Mouse (Mus musculus) gonadal fat pad, adult 2 months (tissue): ENCODE measurements around the gene Tars. TPM values are rescaled to one million over a fixed set of nuclear protein-coding genes. Genes with fewer than 3 reads are reported as not detected.

Experiments used
- DNase-seq: peaks from one replicate; pipeline ENCODE4 v3.0.0-alpha.2; 2012; ENCODE audit warnings: low read depth
- polyA plus RNA-seq: library from polyadenylated mRNA; depleted of rRNA; stranded (reverse); fragments of >200 nt; gene quantifications from 2 replicates; pipeline ENCODE4 v1.2.3, GENCODE M21; 2012; rRNA removed

Tars gene
- 15.6 and 17.2 TPM in 2 replicates for polyA plus RNA-seq

DNA sequence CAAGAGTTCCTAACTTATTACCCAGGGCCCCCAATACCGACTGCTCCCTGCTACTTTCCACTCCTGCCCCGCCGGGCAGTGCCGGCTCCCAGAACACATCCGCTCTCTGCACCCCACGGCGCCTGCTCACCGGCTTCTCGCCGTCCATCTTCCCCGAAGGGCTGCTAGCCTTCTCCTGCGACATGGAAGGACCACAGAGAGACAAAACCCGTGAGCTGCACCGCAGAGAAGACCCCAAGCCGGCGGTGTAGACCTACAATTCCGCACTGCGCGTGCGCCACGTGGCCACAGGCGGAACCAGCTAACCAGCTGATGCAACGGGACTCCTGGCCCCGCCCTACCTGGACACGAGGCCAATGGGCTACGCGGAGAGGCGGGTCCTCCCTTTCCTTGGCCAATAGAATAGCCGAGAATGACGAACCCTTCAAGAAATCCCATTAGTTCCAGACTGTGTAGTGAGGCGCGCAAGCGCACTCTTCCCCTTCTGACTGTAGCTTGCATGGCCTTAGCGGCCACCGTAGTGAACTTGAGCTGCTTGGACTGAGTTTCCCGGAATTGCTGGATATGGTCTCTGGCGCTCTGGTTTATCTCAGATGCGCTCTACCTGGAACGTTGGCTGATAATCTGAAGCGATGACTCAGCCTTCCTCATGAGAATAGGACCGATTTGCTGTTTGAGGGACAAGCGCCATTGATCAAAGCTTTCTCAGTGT lies at the start of gene Tars:
Gene Tars (minus strand): TSS at position 310 of the 712 bp plus-strand sequence.
- DNase-seq: peak; percentile 96

DNA sequence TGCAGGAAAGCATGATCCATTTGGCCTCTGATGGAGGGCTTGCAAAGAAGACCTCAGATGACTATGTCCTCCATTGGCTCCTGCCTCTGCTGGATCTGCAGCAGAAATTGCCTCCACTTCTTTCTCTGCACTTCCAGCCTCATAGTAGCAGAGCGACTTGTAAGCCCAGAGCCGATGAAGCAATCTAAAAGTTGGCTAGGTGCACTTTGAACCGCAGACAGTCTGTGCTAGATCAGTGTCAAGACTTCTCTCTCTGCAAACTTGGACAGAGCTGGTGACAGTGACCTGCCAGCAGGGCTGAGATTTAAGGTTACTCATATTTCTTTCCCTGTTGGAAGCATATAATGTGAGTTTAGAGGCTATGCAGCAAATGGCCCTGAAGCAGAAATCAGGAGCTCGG lies 37.9 kb upstream of the Tars start:
- DNase-seq: no peak

DNA sequence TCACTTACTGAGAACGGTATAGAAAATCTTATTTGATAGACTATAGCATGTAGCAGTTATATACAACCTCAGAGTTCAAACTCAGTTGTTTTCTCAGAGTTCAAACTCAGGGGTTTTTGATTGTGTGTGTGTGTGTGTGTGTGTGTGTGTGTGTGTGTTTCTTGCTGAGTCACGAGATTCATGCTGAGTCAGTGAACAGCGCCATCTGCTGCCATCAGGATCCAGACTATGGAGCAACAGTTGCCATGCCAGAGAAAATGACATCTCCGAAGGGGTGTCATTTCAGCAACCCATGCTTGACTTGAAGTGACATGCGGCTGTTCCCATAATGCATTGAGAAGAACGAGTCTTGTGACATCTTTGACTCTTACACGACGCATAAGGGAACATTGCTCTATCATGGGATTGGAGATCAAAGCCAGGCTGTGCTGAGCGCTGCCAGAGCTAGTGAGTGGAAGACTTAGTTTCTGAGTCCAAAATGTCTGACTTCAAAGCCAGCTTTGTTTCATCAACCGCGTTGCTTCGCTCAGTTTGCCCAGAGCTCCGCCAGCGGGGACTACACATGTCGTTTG lies 37.3 kb upstream of the Tars start:
- DNase-seq: no peak

DNA sequence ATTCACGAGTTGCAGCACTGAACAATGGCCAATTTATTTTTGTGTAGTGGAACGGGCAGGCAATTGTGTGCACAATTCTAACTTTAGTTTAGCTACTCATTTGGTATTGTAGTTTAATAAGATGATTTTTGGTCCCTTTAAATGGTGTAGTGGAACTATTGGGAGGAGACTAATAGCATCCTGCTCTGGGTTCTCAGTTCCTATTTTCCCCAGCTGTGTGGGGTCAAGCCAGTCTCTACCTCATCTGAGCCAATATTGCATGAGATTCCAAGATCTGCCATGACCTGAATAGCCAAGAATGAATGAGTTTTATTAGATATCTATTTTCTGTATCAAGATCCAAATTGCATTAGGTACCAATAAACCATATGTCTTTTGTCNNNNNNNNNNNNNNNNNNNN lies 27.4 kb upstream of the Tars start:
- DNase-seq: no peak

DNA sequence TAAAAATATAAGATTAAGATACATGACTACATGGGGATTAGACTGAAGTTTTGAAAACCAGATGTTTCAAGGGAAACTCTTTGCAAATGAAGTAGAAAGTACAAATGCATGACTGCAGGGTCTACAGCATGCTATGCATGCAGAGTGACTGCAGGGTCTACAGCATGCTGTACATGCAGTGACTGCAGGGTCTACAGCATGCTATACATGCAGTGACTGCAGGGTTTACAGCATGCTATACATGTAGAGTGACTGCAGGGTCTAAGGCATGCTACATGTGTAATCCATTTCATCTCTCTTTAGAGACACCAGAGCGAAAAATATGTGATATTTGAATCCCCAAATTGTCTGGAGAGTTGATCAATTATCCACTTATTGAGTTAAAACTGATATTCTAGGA lies 14.0 kb upstream of the Tars start:
- DNase-seq: no peak

DNA sequence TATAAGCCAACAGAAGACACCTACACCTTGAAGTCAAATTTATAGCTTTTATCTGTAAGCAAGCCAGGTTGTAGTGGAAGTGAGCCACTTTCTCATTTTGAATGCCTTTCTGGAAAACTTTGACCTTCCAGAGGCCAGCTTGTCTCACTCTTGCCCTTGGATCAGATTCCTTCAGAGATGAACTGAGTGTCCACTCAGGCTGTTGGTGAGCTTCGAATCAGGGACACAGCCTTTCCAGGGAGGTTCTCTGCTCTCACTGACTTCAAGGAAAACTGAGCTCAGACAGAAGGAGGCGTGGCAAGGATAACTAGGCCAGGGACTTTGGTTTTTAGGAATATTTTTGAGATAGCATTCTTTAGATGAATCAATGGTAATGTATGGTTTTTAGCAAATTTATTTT lies 13.1 kb upstream of the Tars start:
- DNase-seq: no peak

DNA sequence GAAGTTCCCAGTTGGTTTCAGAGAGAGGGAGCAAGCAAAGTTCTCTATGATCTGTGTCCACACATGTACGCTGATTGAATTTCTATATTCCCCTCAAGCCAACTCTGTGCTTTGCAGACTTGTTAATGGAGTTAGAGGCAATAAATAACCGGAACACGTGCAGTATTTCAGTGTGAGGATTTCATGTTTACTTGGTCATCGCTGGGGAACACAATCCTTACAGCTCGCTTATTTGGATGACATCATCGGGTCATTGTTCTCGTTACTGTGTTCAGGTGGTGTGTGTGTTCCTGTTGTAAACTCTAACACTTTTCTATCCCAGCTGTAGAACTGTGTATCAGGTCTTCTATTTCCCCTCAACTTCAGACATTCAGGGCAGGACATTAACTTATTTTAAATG lies 12.4 kb upstream of the Tars start:
- no peak for DNase-seq

DNA sequence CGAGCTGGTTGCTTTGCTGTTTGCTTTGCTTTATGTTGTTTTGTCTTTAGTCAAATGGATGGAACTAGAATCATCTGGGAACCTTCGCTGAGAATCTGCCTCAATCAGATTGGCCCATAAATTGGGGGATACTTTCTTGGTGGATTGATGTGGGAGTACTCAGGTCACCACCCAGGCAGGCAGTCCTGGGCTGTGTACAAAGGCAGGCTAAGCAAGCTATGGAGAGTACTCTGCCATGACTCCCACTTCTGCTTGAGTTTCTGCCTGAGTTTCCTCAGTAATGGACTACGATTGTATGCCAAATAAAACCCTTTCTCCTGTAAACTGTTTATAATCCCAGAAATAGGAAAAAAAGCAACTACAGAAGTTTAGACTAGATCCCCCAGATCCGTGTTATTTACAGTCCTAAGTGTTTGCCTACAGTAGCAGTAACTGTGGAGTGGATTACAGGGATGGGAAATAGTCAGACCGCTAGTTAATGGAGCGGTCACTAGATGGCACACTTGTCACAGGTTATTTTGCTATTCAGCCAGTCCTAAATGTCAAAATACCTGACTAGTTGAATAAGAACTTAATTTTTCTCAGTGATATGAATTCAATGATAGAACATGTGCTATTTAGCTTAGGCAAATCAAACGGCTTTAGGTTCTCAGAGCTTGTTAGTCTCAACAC lies 8.8 kb upstream of the Tars start:
- DNase-seq: no peak

DNA sequence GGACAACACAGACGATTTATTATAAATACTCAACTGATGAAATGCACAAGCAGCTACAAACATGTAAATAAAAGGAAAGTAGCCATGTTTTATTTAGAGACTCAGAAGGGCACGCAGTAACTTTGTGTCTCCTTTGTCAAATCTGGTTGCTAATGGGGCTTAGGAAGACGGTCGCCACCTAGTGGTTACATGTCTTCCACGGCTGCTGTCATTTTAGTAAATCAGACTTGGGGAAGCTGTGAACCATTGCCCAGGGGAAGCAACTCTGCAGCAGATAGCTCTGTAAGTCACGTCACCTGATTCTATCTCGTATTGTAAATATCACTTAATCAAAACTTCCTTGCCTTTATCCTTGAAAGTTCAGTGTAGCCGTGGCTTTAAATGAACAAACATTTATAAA lies 7.9 kb upstream of the Tars start:
- no peak for DNase-seq

DNA sequence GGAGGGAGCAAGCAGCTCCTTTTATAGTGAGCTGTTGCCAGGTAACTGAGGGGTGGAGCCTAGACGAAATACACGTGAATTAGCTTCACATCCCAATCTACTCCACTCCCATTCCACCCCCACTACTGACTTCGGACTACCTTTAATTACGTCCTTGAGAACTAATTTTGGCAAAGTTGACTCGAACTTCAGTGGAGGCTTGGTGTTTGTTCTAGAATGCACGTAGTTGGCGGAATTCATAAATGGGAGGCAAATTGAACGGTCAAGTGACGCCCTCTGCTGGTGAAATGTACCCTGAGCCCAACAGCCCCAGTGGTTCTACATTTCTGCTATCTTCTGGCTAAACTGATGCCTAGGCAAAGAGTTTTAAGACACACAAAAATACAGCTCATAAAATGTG lies 7.3 kb upstream of the Tars start:
- no peak for DNase-seq

DNA sequence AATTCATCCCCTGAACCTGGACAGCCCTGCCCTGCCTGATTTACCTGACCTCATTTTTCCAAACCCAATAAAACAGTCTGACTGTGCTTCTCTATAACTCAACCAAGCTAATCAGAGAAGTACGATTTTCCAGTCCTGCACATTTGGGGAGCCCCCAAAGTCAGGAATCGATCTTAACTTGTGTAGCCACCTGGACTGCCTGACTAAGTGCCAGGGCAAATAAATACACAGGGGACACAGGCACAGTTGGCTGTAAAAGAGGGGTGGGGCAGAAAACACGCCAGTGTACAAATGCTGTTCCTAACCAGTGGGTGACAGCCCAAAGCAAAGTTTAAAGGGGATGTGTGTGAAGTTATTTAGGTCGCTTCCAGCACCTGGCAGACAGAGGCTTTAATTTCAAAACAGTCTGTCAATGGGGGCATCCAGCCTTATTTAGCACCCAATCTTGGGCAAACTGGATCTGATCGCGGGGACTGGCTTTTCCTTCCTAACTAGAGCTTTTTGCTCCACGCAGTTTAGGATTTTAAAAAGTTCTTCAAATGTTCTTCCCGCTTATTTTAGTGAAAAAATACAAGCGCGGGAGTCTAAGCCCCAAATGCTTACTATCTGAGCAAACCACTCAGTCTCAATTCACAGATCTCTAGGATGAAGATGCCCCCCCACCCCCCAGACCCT lies 652 bp downstream of the Tars start:
- no peak for DNase-seq

DNA sequence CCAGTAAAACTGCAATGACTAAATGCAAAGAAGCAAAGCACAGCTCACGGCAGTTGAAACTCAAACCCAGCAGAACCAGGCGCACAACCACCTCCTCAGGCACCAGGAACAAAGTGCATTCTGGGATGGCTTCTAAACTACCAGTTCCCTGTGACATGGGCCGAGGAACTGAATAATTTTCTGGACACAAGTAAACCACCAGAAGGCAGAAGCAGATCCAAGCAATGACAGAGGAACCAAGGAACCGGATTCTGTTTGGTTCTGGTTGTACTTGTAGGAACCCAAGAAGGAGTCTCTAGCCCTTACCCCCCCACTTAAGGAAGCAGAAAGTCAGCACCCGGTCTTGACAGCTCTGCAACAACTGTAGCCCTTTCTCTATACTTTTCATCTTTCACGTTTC lies 3.0 kb downstream of the Tars start:
- DNase-seq: no peak

DNA sequence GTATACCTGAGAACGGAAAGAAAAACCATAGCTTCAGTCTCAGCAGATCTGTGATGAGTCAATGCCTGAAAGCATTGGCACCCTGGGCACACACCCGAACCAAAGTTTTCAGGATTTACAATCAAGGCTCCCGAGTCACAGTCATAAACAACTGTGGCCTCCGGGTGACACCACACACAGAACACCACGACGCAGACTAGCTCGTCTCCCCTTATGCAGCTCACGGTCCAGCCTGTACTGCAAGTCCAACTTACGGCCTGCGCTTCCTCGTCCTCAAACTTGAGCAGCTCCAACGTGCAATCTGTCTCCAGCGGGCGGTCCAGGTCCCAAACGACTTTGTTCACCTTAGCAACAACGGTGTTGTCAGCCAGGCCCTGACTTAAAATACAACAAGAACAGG lies 6.6 kb downstream of the Tars start:
- DNase-seq: no peak

DNA sequence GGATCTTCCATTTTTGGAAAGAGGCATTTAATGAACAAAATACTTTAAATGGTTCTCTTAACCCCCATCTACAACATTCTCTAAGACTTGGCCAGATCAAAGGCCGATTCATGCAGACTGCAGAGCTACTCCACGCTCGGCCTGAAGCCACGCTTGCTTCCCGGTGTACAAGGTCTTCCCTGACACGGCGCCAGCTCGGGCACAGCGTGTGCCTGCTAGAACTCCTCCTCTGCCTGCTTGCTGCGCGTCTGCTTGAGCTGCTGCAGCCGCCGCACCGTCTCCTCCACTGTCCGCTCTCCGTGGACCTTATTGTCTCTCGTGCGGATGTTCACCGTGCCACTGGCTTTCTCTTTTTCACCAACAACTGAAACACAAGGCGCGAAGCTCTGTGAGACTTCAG lies 15.7 kb downstream of the Tars start:
- no peak for DNase-seq

DNA sequence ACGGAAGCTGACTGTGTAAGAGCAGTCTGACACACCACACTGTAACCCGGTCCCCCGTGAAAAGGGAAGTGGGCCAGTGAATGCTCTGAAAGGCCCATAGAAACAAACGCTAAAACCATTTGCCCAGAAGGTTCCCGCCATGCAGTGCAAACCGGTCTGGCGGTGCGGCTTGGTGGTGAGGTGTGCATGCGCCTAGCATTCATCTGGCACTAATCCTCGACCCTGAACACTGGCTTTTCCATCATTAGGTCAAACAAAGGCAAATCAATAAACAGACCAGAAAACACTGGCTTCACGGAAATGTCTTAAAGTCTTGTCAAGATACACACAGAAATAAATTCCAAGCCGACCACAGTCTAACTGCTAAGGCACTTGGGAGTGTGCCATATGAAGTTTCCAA lies 16.9 kb downstream of the Tars start:
- DNase-seq: no peak

DNA sequence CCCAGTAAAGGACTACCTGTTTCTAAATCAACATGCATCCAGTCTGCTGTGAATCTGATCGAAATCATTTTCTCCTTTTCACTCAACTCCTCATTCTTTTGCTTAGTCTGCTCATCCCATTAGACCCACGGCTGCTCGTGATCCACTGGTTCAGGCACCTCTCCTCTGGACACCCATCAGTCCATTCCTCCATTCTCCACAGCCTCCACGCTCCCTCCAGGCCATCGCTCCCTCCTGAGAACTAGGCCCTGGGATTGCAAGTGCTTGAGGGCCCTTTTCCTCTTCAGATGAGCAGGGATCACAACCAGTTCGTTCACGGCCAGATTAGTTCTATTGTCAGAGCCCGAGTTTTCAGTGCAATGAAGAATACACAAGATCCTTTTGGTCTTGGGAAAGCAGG lies 18.8 kb downstream of the Tars start:
- no peak for DNase-seq

DNA sequence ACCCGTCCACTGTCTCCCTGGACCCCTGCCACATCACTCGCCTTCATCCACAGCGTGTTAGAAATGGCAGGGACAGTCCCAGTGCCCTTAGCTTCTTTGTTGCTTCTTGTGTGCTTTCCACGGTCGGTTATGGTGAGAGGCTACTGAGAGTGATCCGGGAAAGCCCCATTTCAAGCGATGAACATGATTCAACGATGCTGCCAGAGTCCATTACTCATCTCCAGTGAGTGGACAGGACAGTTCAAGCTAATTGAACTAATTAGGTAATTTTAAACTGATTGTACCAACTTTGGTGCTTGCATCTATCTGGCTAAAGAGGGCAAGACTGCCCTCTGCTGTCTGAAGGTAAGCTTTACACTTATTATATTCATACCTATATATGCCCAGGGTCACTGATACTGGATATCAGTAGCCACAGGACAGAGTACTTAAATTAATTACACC lies 19.4 kb downstream of the Tars start:
- no peak for DNase-seq

DNA sequence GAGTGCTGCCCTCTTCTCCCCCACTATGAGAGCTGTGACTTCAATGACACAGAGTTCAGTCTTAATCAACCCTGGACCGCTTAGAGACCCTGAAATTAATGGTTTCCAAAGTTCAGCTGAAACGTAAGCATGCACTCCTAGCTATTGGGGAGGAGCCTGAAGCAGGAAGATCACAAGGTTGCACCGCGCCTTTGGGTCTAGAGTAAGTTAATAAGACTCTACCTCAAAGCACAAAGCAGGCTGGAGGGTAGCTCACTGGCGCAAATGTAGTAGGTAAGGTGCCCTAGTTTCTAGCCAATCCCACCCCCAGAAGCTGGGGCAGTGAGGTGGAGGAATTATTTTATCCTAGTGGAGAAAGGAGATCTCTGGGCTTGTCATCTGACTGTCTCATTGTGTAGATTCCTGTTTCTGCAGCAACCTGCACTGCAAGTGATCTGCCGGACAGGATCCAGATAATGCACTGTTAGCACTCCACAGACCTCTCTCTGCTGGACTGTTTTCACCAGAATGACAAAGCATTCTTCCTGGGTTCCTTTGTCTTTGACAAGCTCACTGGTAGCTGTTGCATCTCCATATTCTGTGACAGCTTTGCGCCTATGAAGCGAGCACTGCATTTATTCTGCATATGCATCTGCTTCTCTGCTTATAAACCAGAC lies 19.9 kb downstream of the Tars start:
- DNase-seq: no peak

DNA sequence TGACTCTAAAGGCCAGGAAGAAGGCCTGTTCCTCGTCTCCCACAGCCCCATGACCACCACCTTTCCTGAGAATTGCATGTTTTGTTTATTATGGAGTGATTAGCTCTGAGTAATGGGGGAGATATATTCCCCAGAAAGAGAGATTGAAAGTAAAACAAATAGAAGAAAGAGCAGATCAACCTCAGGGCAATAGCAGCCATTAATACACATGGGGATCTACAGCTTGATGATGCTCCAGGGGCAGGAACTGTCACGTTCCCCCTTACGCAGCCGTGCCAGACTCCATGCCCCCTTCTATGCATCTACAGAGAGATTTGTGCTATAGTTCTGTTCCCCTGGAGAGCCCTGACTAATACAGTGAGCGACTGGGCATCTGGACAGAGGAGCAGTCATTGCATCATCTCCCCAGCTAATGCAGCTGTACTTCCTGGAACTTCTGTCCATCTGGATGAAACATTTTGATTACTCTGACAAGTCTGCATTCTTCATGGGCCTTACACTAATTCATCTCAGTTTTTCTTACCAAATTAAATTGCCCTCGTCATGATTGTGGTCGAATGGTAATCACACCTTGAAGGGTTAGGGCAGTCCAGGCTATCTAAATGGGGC lies 28.9 kb downstream of the Tars start:
- no peak for DNase-seq

DNA sequence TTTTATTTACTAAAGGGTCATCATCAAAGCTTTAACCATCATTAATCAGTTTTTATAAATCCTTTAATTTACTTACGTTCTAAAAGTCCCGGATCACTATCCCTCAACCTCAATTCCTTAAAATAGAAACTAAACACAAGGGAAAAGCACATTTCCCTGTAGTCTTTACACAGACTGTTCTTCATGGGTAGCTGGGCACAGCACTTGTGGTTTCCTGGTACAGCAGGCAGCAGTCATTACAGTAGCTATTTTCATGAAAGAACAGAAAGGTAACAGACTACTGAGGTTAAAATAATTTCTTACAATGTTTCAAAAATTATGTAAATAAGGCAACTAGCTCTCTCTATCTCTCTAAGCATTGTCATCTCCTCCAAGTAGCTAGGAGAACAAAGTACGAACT lies 29.9 kb downstream of the Tars start:
- no peak for DNase-seq

DNA sequence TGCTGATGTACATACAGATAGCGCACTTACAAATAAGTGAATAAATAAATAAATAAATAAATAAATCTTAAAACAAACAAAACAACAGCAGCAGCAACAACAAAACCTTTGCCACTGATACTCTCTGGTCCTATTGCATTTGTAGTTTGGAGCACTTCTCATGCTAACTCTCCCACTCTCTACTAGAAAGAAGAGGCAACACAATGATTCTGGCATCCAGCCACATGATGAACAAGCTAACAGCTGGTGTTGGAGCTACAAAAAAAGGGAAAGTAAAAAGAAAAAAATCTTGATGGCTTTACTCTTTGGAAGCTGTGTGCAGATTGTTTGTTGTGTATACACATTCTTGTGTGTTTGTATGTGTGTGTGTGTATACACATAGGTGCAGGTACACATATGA lies 34.7 kb downstream of the Tars start:
- no peak for DNase-seq

DNA sequence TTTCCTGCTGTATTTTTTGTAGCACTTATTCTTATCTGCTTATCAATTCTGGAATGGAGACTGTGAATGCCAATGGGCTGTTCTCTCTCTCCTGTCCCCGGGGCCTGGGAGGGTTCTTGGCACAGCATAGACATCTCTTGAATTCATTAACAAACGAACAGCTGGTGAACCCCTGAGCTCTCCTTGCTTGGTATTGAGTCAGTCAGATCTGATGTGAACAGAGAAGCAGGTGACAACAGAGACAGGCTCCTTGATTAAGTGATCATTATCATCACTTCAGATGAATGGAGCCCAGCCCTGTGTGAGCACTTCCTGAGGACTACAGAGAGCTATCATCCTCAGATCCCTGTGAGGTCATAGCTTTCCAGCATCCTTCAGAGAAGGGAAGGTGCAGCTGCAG lies 35.4 kb downstream of the Tars start:
- DNase-seq: no peak
